Comparison of ENCODE assay signal across 7 mouse cellular contexts in genomic region chr9:40397036-40397435, GRCm38 (mm10).
DNase-seq lines count a peak whose midpoint lies in the region; ATAC-seq and TF ChIP-seq lines count a peak whose summit lies in the region.

No protein-coding gene starts in this region.

- H3K9me3 ChIP-seq in intestine, postnatal 0 days (ENCODE audit: control insufficient read depth), result no peaks in the 10 kb centered on the region
- H3K9me3 ChIP-seq in limb, embryonic 14.5 days (ENCODE audit: control insufficient read depth, low read length), result no peaks in the 10 kb centered on the region
- no peaks in the 10 kb centered on the region for H3K9me3 ChIP-seq in midbrain, embryonic 13.5 days

- H3K27me3 ChIP-seq in intestine, postnatal 0 days (replicated peaks; ENCODE audit: control insufficient read depth, insufficient read depth, low read length), result no peaks in the 10 kb centered on the region
- no peaks in the 10 kb centered on the region for H3K27me3 ChIP-seq in limb, embryonic 14.5 days (ENCODE audit: control insufficient read depth, insufficient read depth, low read length)
- H3K27me3 ChIP-seq in midbrain, embryonic 13.5 days, result no peaks in the 10 kb centered on the region

- TF ChIP-seq POLR2A in limb, embryonic 14.5 days (IDR thresholded peaks at IDR 0.05; ENCODE audit: borderline replicate concordance, extremely low read depth, insufficient read depth, insufficient read length), result no peak

- H3K4me1 ChIP-seq in intestine, postnatal 0 days (replicated peaks; ENCODE audit: control insufficient read depth, insufficient read depth, low read length), result no peaks in the 10 kb centered on the region
- H3K4me1 ChIP-seq in limb, embryonic 14.5 days (ENCODE audit: control insufficient read depth, insufficient read depth, low read length), result peaks cover 4% of the 10 kb centered on the region
- H3K4me1 ChIP-seq in midbrain, embryonic 13.5 days (replicated peaks), result peaks cover 16% of the 10 kb centered on the region

- WGBS in intestine, postnatal 0 days, result 18% methylated on average over 2 of the region's 2 CpGs
- 17% methylated on average over 2 of the region's 2 CpGs for WGBS in limb, embryonic 14.5 days
- 21% methylated on average over 2 of the region's 2 CpGs for WGBS in midbrain, embryonic 13.5 days

- 0 out of 2 replicates have a peak, but pooled peaks have one; percentile 39 for ATAC-seq in intestine, postnatal 0 days
- peak; percentile 71; the same call in 1 of the 2 replicates for ATAC-seq in limb, embryonic 14.5 days (ENCODE audit: low FRiP score, low read depth)
- peak; percentile 82 for ATAC-seq in midbrain, embryonic 13.5 days

- no peak overlapping the region for H3K27ac ChIP-seq in intestine, postnatal 0 days (ENCODE audit: low read depth, low read length)
- H3K27ac ChIP-seq in limb, embryonic 14.5 days (replicated peaks; ENCODE audit: low read depth, low read length), result no peak overlapping the region
- peak overlapping the region; percentile 68 for H3K27ac ChIP-seq in midbrain, embryonic 13.5 days

- peak overlapping the region; percentile 45 for H3K4me2 ChIP-seq in intestine, postnatal 0 days (replicated peaks; ENCODE audit: low read depth)
- peak overlapping the region; percentile 23 for H3K4me2 ChIP-seq in limb, embryonic 14.5 days (replicated peaks; ENCODE audit: low read depth, low read length, severe bottlenecking)
- peak overlapping the region; percentile 40 for H3K4me2 ChIP-seq in midbrain, embryonic 13.5 days (replicated peaks)

- intact Hi-C loops in gastrocnemius, postnatal 14 days (cut with DNase I; ENCODE audit: low total_unique reads), result no loop called here

- no peak for TF ChIP-seq CTCF in intestine, postnatal 0 days (IDR thresholded peaks at IDR 0.05; ENCODE audit: low read depth)

- H3K36me3 ChIP-seq in intestine, postnatal 0 days (ENCODE audit: control insufficient read depth, insufficient read depth), result peaks cover 3% of the 10 kb centered on the region; the same call in 1 of the 2 replicates
- H3K36me3 ChIP-seq in limb, embryonic 14.5 days (ENCODE audit: control insufficient read depth, insufficient read depth, low read length), result no peaks in the 10 kb centered on the region
- H3K36me3 ChIP-seq in midbrain, embryonic 13.5 days, result no peaks in the 10 kb centered on the region

- H3K4me3 ChIP-seq in intestine, postnatal 0 days (ENCODE audit: low read depth, low read length), result peak overlapping the region; percentile 18; the same call in 1 of the 2 replicates
- H3K4me3 ChIP-seq in limb, embryonic 14.5 days (replicated peaks; ENCODE audit: low read length), result 0 out of 2 replicates have a peak overlapping the region, but pooled peaks have one; percentile 14
- peak overlapping the region; percentile 17 for H3K4me3 ChIP-seq in midbrain, embryonic 13.5 days (replicated peaks)

- peak; percentile 47 for DNase-seq in Muller cell, postnatal 12 days (ENCODE audit: inconsistent ontology term)
- peak; percentile 67 to 72 for DNase-seq in cerebellum, postnatal 14 days
- DNase-seq in gastrocnemius, postnatal 14 days, result peak; percentile 47
- DNase-seq in limb, embryonic 14.5 days (ENCODE audit: low spot score), result peak; percentile 84
- peak; percentile 74 to 80 for DNase-seq in spleen, postnatal 36 days (ENCODE audit: low spot score in 2 of 2)

- no peak overlapping the region for H3K9ac ChIP-seq in intestine, postnatal 0 days (ENCODE audit: low read depth, low read length)
- peak overlapping the region; percentile 13; the same call in 1 of the 2 replicates for H3K9ac ChIP-seq in limb, embryonic 14.5 days (ENCODE audit: low read depth, low read length, severe bottlenecking)
- no peak overlapping the region for H3K9ac ChIP-seq in midbrain, embryonic 13.5 days (replicated peaks)
